Mouse (Mus musculus): ENCODE measurements around the gene Dmrt3. TPM values are rescaled to one million over a fixed set of nuclear protein-coding genes. Genes with fewer than 3 reads are reported as not detected.

Dmrt3 gene
- polyA plus RNA-seq, 1 experiment: 0.33 TPM

GRCm38 (mm10) chr19:25597717-25598232 lies 12.3 kb upstream of the Dmrt3 start:
- Histone ChIP-seq H3K27ac (ENCODE audit: insufficient read depth, low read depth, low read length) (no peak overlapping the region), H3K36me3 (ENCODE audit: control insufficient read depth, insufficient read depth, low read length) (no peaks in the 10 kb centered on the region), H3K4me3 (ENCODE audit: low read depth, low read length) (no peak overlapping the region), H3K27me3 (ENCODE audit: control insufficient read depth, insufficient read depth, low read length) (peaks cover 12% of the 10 kb centered on the region), H3K4me1 (ENCODE audit: control insufficient read depth, insufficient read depth, insufficient read length, low read length) (no peaks in the 10 kb centered on the region)
- WGBS: 48% methylated on average over 3 of the region's 3 CpGs
- TF ChIP-seq POLR2A (IDR thresholded peaks at IDR 0.05; ENCODE audit: low read depth, low read length) (no peak), CTCF (IDR thresholded peaks at IDR 0.05; ENCODE audit: extremely low read depth, insufficient read length, insufficient replicate concordance, low read depth, low read length) (no peak)

GRCm38 (mm10) chr19:25598626-25599025 lies 11.5 kb upstream of the Dmrt3 start:
- H3K27me3 ChIP-seq (ENCODE audit: control insufficient read depth, insufficient read depth, low read length): peaks cover 21% of the 10 kb centered on the region
- H3K4me3 ChIP-seq (ENCODE audit: low read depth, low read length): no peak overlapping the region
- TF ChIP-seq POLR2A (IDR thresholded peaks at IDR 0.05; ENCODE audit: low read depth, low read length) (no peak), CTCF (IDR thresholded peaks at IDR 0.05; ENCODE audit: extremely low read depth, insufficient read length, insufficient replicate concordance, low read depth, low read length) (no peak)
- 15% methylated on average over 4 of the region's 4 CpGs for WGBS
- H3K36me3 ChIP-seq (ENCODE audit: control insufficient read depth, insufficient read depth, low read length): no peaks in the 10 kb centered on the region
- no peaks in the 10 kb centered on the region for H3K4me1 ChIP-seq (ENCODE audit: control insufficient read depth, insufficient read depth, insufficient read length, low read length)
- no peak overlapping the region for H3K27ac ChIP-seq (ENCODE audit: insufficient read depth, low read depth, low read length)

GRCm38 (mm10) chr19:25601966-25602365 lies 8.1 kb upstream of the Dmrt3 start:
- Histone ChIP-seq H3K4me3 (ENCODE audit: low read depth, low read length) (no peak overlapping the region), H3K27me3 (ENCODE audit: control insufficient read depth, insufficient read depth, low read length) (peaks cover 47% of the 10 kb centered on the region), H3K27ac (ENCODE audit: insufficient read depth, low read depth, low read length) (no peak overlapping the region), H3K36me3 (ENCODE audit: control insufficient read depth, insufficient read depth, low read length) (no peaks in the 10 kb centered on the region), H3K4me1 (ENCODE audit: control insufficient read depth, insufficient read depth, insufficient read length, low read length) (peaks cover 3% of the 10 kb centered on the region; the same call in 1 of the 2 replicates)
- TF ChIP-seq CTCF (IDR thresholded peaks at IDR 0.05; ENCODE audit: extremely low read depth, insufficient read length, insufficient replicate concordance, low read depth, low read length): no peak
- no peak for TF ChIP-seq POLR2A (IDR thresholded peaks at IDR 0.05; ENCODE audit: low read depth, low read length)
- WGBS: 13% methylated on average over 8 of the region's 8 CpGs

- Histone ChIP-seq H3K27ac (ENCODE audit: insufficient read depth, low read depth, low read length) (no peak overlapping the region), H3K4me3 (ENCODE audit: low read depth, low read length) (no peak overlapping the region), H3K4me1 (ENCODE audit: control insufficient read depth, insufficient read depth, insufficient read length, low read length) (peaks cover 13% of the 10 kb centered on the region), H3K36me3 (ENCODE audit: control insufficient read depth, insufficient read depth, low read length) (no peaks in the 10 kb centered on the region), H3K27me3 (ENCODE audit: control insufficient read depth, insufficient read depth, low read length) (peaks cover 89% of the 10 kb centered on the region)
- WGBS: 3% methylated on average over 21 of the region's 21 CpGs
- TF ChIP-seq CTCF (IDR thresholded peaks at IDR 0.05; ENCODE audit: extremely low read depth, insufficient read length, insufficient replicate concordance, low read depth, low read length): no peak
These were observed 2.5 kb upstream of the Dmrt3 start for GRCm38 (mm10) chr19:25607461-25608205.

- Histone ChIP-seq H3K4me3 (ENCODE audit: low read depth, low read length) (no peak overlapping the region), H3K4me1 (ENCODE audit: control insufficient read depth, insufficient read depth, insufficient read length, low read length) (peaks cover 13% of the 10 kb centered on the region), H3K27ac (ENCODE audit: insufficient read depth, low read depth, low read length) (no peak overlapping the region), H3K27me3 (ENCODE audit: control insufficient read depth, insufficient read depth, low read length) (peaks cover 89% of the 10 kb centered on the region), H3K36me3 (ENCODE audit: control insufficient read depth, insufficient read depth, low read length) (no peaks in the 10 kb centered on the region)
- no peak for TF ChIP-seq CTCF (IDR thresholded peaks at IDR 0.05; ENCODE audit: extremely low read depth, insufficient read length, insufficient replicate concordance, low read depth, low read length)
- no peak for TF ChIP-seq POLR2A (IDR thresholded peaks at IDR 0.05; ENCODE audit: low read depth, low read length)
- WGBS: 6% methylated on average over 7 of the region's 7 CpGs
These were observed 1.9 kb upstream of the Dmrt3 start for GRCm38 (mm10) chr19:25608206-25608580.

- 4% methylated on average over 33 of the region's 33 CpGs for WGBS
- no peak overlapping the region for H3K27ac ChIP-seq (ENCODE audit: insufficient read depth, low read depth, low read length)
- TF ChIP-seq CTCF (IDR thresholded peaks at IDR 0.05; ENCODE audit: extremely low read depth, insufficient read length, insufficient replicate concordance, low read depth, low read length): no peak
- TF ChIP-seq POLR2A (IDR thresholded peaks at IDR 0.05; ENCODE audit: low read depth, low read length): no peak
- H3K36me3 ChIP-seq (ENCODE audit: control insufficient read depth, insufficient read depth, low read length): no peaks in the 10 kb centered on the region
- H3K4me3 ChIP-seq (ENCODE audit: low read depth, low read length): no peak overlapping the region
- peaks cover 91% of the 10 kb centered on the region for H3K27me3 ChIP-seq (ENCODE audit: control insufficient read depth, insufficient read depth, low read length)
- peaks cover 13% of the 10 kb centered on the region for H3K4me1 ChIP-seq (ENCODE audit: control insufficient read depth, insufficient read depth, insufficient read length, low read length)
These were observed 895 bp upstream of the Dmrt3 start for GRCm38 (mm10) chr19:25608961-25609850.
